Mouse (Mus musculus) layer of hippocampus, adult 18-20 months (tissue): ENCODE measurements around the gene Sfmbt1. TPM values are rescaled to one million over a fixed set of nuclear protein-coding genes. Genes with fewer than 3 reads are reported as not detected.

ENCODE experiments used
- DNase-seq, 2 experiments: peaks; one replicate each; pipeline ENCODE4 v3.0.0; 2022; ENCODE audit warnings: low spot score in 2 of 2
- total RNA-seq, 2 experiments: library from RNA; stranded (reverse); gene quantifications; 2 replicates each; pipeline ENCODE4 v1.2.3; 2021

Sfmbt1 gene
- total RNA-seq, 2 experiments from 2014 or later: 36.4 to 36.5 TPM

GRCm38 (mm10) chr14:30824456-30824995 lies 109.9 kb downstream of the Sfmbt1 start:
- no peak for DNase-seq

- no peak for DNase-seq
Measured at GRCm38 (mm10) chr14:30825021-30825475, 110.4 kb downstream of the Sfmbt1 start.

GRCm38 (mm10) chr14:30825476-30826131 lies 111.0 kb downstream of the Sfmbt1 start, which contains the start of gene Tmem110:
Gene Tmem110 (plus strand): TSS chr14:30825590.
- peak; percentile 78 to 90 for DNase-seq

GRCm38 (mm10) chr14:30826174-30827140 lies 111.8 kb downstream of the Sfmbt1 start:
- no peak for DNase-seq

GRCm38 (mm10) chr14:30827480-30827879 lies 112.8 kb downstream of the Sfmbt1 start:
- no peak for DNase-seq

GRCm38 (mm10) chr14:30828077-30828476 lies 113.4 kb downstream of the Sfmbt1 start:
- no peak for DNase-seq

GRCm38 (mm10) chr14:30828635-30829460 lies 114.2 kb downstream of the Sfmbt1 start:
- DNase-seq: no peak

GRCm38 (mm10) chr14:30837416-30837996 lies 122.9 kb downstream of the Sfmbt1 start:
- DNase-seq: no peak

- no peak for DNase-seq
Measured at GRCm38 (mm10) chr14:30843701-30844100, 129.1 kb downstream of the Sfmbt1 start.

- DNase-seq: no peak
Measured at GRCm38 (mm10) chr14:30850504-30850903, 135.9 kb downstream of the Sfmbt1 start.

- DNase-seq: no peak
Measured at GRCm38 (mm10) chr14:30852325-30852724, 137.7 kb downstream of the Sfmbt1 start.

- no peak for DNase-seq
Measured at GRCm38 (mm10) chr14:30855316-30855715, 140.7 kb downstream of the Sfmbt1 start.

- no peak for DNase-seq
Measured at GRCm38 (mm10) chr14:30856885-30857507, 142.3 kb downstream of the Sfmbt1 start.

- DNase-seq: no peak
Measured at GRCm38 (mm10) chr14:30857990-30858389, 143.3 kb downstream of the Sfmbt1 start.

GRCm38 (mm10) chr14:30861421-30862125 lies 146.9 kb downstream of the Sfmbt1 start:
- no peak for DNase-seq

GRCm38 (mm10) chr14:30862368-30862767 lies 147.7 kb downstream of the Sfmbt1 start:
- no peak for DNase-seq

GRCm38 (mm10) chr14:30865311-30865710 lies 150.7 kb downstream of the Sfmbt1 start:
- no peak for DNase-seq

- DNase-seq: peak; percentile 42 to 79
Measured at GRCm38 (mm10) chr14:30867042-30867441, 152.4 kb downstream of the Sfmbt1 start.

- no peak for DNase-seq
Measured at GRCm38 (mm10) chr14:30868826-30869225, 154.2 kb downstream of the Sfmbt1 start.
